Mouse (Mus musculus): ENCODE results near the gene Nt5c1b. TPM values are rescaled to one million over a fixed set of nuclear protein-coding genes. Genes with fewer than 3 reads are reported as not detected.

The Nt5c1b gene
- polyA plus RNA-seq, 1 experiment from 2014 or later: not detected

DNA sequence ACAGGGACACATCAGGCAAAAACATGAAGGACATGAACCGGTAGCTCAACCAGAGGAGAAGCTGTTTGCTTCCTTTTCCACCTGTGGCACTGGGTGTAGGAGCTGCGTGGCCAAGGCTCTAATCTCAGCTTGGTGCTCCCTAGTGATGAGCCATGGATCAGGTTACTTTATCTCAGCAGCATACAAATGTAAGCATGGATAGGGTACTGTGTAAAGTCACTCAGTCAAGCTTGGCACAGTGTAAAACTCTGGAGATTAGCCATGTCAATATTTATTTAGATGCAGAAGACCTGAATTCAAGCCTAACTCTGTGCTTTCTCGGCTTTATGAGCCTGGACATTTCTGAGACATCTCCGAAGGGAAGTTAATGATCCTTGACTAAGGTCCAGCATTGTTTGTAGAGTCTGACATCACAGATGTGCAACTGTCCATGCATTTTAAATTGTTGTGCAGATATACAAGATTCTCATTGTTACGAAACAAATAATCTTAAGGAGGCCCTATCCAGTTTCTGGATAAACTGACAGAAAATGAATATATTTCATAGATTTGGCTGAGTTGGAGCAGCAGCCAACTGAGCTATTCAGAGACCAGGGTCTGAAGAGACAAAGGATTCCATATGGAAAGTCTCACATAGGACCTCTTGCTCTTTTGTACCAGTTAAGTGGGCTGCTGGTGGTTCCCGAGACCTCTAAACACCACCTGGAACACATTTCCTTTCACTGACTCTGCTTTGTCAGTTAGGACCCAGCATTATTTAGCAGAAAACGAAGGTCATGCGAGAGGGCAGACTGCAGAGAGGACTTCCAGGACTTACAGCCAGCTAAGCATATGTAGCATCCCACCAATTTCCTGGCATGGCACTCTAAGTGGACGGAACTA lies 56.5 kb downstream of the Nt5c1b start:
- peaks cover 3% of the 10 kb centered on the region; the same call in 1 of the 2 replicates for H3K4me1 ChIP-seq
- H3K9me3 ChIP-seq: no peaks in the 10 kb centered on the region
- 75% methylated on average over 9 of the region's 9 CpGs for WGBS
- H3K27me3 ChIP-seq (ENCODE audit: poor library complexity, severe bottlenecking): no peaks in the 10 kb centered on the region
- H3K27ac ChIP-seq: no peak overlapping the region
- H3K4me3 ChIP-seq: no peak overlapping the region
- H3K36me3 ChIP-seq (replicated peaks): no peaks in the 10 kb centered on the region
- DNase-seq (ENCODE audit: extremely low spot score, low spot score): no peak

DNA sequence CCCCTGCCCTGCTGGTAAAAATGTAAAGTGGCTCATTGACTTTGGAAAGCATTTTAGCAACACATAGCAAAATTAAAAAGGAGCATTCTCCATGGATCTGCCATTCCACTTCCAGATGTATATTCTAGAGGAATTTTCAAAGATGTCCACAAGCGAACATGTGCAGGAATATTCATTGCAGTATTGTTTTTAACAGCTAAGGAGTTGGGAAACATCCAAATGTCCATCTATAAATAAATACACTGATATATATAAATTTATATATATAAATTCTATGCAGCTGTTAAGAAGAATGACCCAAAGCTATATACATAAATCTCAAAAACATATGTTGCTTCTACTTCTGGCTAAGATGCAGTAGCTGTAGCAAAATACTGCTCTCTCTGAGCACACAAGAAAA lies 61.2 kb downstream of the Nt5c1b start:
- Histone ChIP-seq H3K4me1 (peaks cover 2% of the 10 kb centered on the region; the same call in 1 of the 2 replicates), H3K4me3 (no peak overlapping the region), H3K27ac (no peak overlapping the region), H3K27me3 (ENCODE audit: poor library complexity, severe bottlenecking) (no peaks in the 10 kb centered on the region), H3K36me3 (replicated peaks) (no peaks in the 10 kb centered on the region), H3K9me3 (no peaks in the 10 kb centered on the region)
- 96% methylated on average over 1 of the region's 1 CpGs for WGBS
- no peak for DNase-seq (ENCODE audit: extremely low spot score, low spot score)

DNA sequence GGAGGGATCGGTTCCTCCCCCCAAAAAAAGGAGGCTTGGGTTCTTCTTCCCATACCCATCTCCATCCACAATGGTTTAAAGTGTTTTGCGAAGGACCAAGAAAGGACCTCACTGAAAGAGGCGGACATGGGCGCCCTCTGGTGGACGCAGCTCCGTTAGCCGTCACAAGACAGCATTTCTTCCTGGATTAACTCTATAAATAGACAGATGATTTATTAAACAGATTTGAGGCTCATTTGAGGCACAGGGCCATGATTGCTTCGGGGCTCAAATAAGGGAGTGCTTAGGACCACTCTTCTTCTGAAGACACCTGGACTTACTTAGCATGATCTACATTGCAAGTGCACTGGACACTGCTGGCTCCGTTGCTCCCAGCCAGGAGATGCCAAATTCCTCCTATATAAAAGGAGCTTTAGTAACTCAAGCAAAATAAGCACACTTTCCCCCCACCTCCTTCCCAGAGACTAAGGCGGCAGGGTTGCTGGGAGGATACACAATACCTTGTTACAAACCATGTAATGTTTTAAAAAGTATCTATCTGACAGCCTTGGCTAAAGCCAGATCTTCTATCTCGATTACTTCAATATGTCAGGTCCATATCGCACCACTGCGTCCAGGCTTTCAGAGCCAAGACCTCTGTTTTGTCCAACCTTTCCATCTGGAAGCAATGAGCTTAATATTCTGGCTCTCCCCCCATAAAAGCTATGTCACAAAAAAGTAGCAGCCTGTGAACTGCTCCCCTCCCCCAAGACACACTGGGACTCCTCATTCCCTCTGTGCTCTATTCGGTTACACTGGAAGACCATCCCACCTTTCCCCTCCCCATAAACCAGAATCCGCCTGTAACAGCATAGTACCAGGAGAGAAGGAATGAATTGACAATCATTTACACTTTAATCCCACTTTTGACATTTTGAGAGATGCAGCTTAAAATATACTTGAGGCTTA lies 68.6 kb downstream of the Nt5c1b start:
- H3K9me3 ChIP-seq: no peaks in the 10 kb centered on the region
- H3K36me3 ChIP-seq (replicated peaks): no peaks in the 10 kb centered on the region
- no peak overlapping the region for H3K27ac ChIP-seq
- H3K27me3 ChIP-seq (ENCODE audit: poor library complexity, severe bottlenecking): peaks cover 10% of the 10 kb centered on the region; the same call in 1 of the 2 replicates
- no peak overlapping the region for H3K4me3 ChIP-seq
- DNase-seq (ENCODE audit: extremely low spot score, low spot score): peak; percentile 73
- WGBS: 31% methylated on average over 15 of the region's 15 CpGs
- H3K4me1 ChIP-seq: peaks cover 22% of the 10 kb centered on the region

Other genes with a start within 250 kb of the Nt5c1b start
- gene Rdh14, start 20.8 kb downstream of the Nt5c1b start, polyA plus RNA-seq (2016; fragmentation: Nextera tagmentation; extraction: Ambion mirVana): 17.7 TPM in 2 replicates